Comparison of ENCODE assay signal across 8 mouse cellular contexts in genomic region chr2:35977749-35978148, GRCm38 (mm10). TPM values are rescaled to one million over a fixed set of nuclear protein-coding genes. Genes with fewer than 3 reads are reported as not detected.
DNase-seq lines count a peak whose midpoint lies in the region; ATAC-seq lines count a peak whose summit lies in the region.

No protein-coding gene starts in this region.

- H3K4me2 ChIP-seq in midbrain, embryonic 11.5 days: no peak overlapping the region; the same call in 1 of the 2 replicates
- peak overlapping the region; percentile 92 for H3K4me2 ChIP-seq in liver, embryonic 11.5 days
- peak overlapping the region; percentile 99 for H3K4me2 ChIP-seq in stomach, embryonic 16.5 days (ENCODE audit: low read depth, low read length)

- H3K4me1 ChIP-seq in erythroblast, embryonic 14.5 days (ENCODE audit: control insufficient read depth): peaks cover 30% of the 10 kb centered on the region
- H3K4me1 ChIP-seq in midbrain, embryonic 10.5 days: peaks cover 33% of the 10 kb centered on the region
- H3K4me1 ChIP-seq in midbrain, embryonic 11.5 days (ENCODE audit: control insufficient read depth, insufficient read depth, low read length): peaks cover 15% of the 10 kb centered on the region
- H3K4me1 ChIP-seq in liver, embryonic 11.5 days (replicated peaks; ENCODE audit: control insufficient read depth, insufficient read depth, low read length): peaks cover 15% of the 10 kb centered on the region
- H3K4me1 ChIP-seq in stomach, embryonic 16.5 days (ENCODE audit: control insufficient read depth, insufficient read depth, low read length): peaks cover 18% of the 10 kb centered on the region

- H3K4me3 ChIP-seq in erythroblast, embryonic 14.5 days (replicated peaks): peak overlapping the region; percentile 72
- H3K4me3 ChIP-seq in midbrain, embryonic 10.5 days: peak overlapping the region; percentile 89; the same call in 1 of the 2 replicates
- H3K4me3 ChIP-seq in midbrain, embryonic 11.5 days (ENCODE audit: low read depth, low read length): no peak overlapping the region
- no peak overlapping the region for H3K4me3 ChIP-seq in liver, embryonic 11.5 days (ENCODE audit: low read depth, low read length)
- H3K4me3 ChIP-seq in stomach, embryonic 16.5 days (replicated peaks; ENCODE audit: low read length): 0 out of 2 replicates have a peak overlapping the region, but pooled peaks have one; percentile 83

- H3K9me3 ChIP-seq in erythroblast, embryonic 14.5 days (ENCODE audit: control insufficient read depth, low read length): no peaks in the 10 kb centered on the region
- no peaks in the 10 kb centered on the region for H3K9me3 ChIP-seq in midbrain, embryonic 10.5 days (replicated peaks)
- H3K9me3 ChIP-seq in midbrain, embryonic 11.5 days (ENCODE audit: control insufficient read depth, low read length): no peaks in the 10 kb centered on the region
- no peaks in the 10 kb centered on the region for H3K9me3 ChIP-seq in liver, embryonic 11.5 days (ENCODE audit: control insufficient read depth, low read length)
- no peaks in the 10 kb centered on the region for H3K9me3 ChIP-seq in stomach, embryonic 16.5 days (replicated peaks; ENCODE audit: control insufficient read depth, low read length)

- ATAC-seq in erythroblast, adult 5-6 weeks (replicated peaks; ENCODE audit: low FRiP score, poor library complexity, severe bottlenecking): no peak
- no peak for ATAC-seq in midbrain, embryonic 11.5 days (ENCODE audit: low FRiP score)
- ATAC-seq in liver, embryonic 11.5 days (replicated peaks; ENCODE audit: low FRiP score): no peak
- no peak for ATAC-seq in stomach, embryonic 16.5 days (ENCODE audit: insufficient read depth, low FRiP score)

- no peak overlapping the region for H3K27ac ChIP-seq in midbrain, embryonic 10.5 days (replicated peaks)
- no peak overlapping the region for H3K27ac ChIP-seq in midbrain, embryonic 11.5 days (ENCODE audit: low read depth, low read length)
- no peak overlapping the region for H3K27ac ChIP-seq in liver, embryonic 11.5 days (ENCODE audit: low read depth, low read length)
- no peak overlapping the region for H3K27ac ChIP-seq in stomach, embryonic 16.5 days (ENCODE audit: low read length)

- no peak for DNase-seq in midbrain, embryonic 10.5 days (ENCODE audit: low spot score)
- DNase-seq in midbrain, embryonic 11.5 days (ENCODE audit: low spot score, missing footprints): no peak
- DNase-seq in liver, embryonic 11.5 days (ENCODE audit: low spot score): no peak
- DNase-seq in spleen, postnatal 4 days (ENCODE audit: low spot score in 2 of 2): no peak
- no peak for DNase-seq in adipocyte (ENCODE audit: low spot score)

- no peak overlapping the region for H3K9ac ChIP-seq in midbrain, embryonic 11.5 days (ENCODE audit: low read length)
- H3K9ac ChIP-seq in liver, embryonic 11.5 days (ENCODE audit: low read depth, low read length): no peak overlapping the region
- no peak overlapping the region for H3K9ac ChIP-seq in stomach, embryonic 16.5 days (ENCODE audit: low read length)

- H3K36me3 ChIP-seq in erythroblast, embryonic 14.5 days (ENCODE audit: control insufficient read depth): no peaks in the 10 kb centered on the region; the same call in 1 of the 2 replicates
- H3K36me3 ChIP-seq in midbrain, embryonic 10.5 days: no peaks in the 10 kb centered on the region
- no peaks in the 10 kb centered on the region for H3K36me3 ChIP-seq in midbrain, embryonic 11.5 days (ENCODE audit: control insufficient read depth, insufficient read depth, low read length)
- H3K36me3 ChIP-seq in liver, embryonic 11.5 days (ENCODE audit: control insufficient read depth, insufficient read depth, low read length): no peaks in the 10 kb centered on the region
- H3K36me3 ChIP-seq in stomach, embryonic 16.5 days (ENCODE audit: control insufficient read depth, insufficient read depth, low read length): no peaks in the 10 kb centered on the region

- peaks cover 12% of the 10 kb centered on the region for H3K27me3 ChIP-seq in erythroblast, embryonic 14.5 days (ENCODE audit: control insufficient read depth)
- no peaks in the 10 kb centered on the region for H3K27me3 ChIP-seq in midbrain, embryonic 10.5 days (ENCODE audit: low read depth, poor library complexity, severe bottlenecking)
- no peaks in the 10 kb centered on the region for H3K27me3 ChIP-seq in midbrain, embryonic 11.5 days (ENCODE audit: control insufficient read depth, insufficient read depth, low read length)
- H3K27me3 ChIP-seq in liver, embryonic 11.5 days (replicated peaks; ENCODE audit: control insufficient read depth, insufficient read depth, low read length): peaks cover 4% of the 10 kb centered on the region; the same call in 1 of the 2 replicates
- H3K27me3 ChIP-seq in stomach, embryonic 16.5 days (ENCODE audit: control insufficient read depth, insufficient read depth, low read length): no peaks in the 10 kb centered on the region

- 88% methylated on average over 3 of the region's 3 CpGs for WGBS in midbrain, embryonic 10.5 days
- 93% methylated on average over 3 of the region's 3 CpGs for WGBS in midbrain, embryonic 11.5 days
- 78% methylated on average over 3 of the region's 3 CpGs for WGBS in liver, embryonic 11.5 days
- WGBS in stomach, embryonic 16.5 days: 74% methylated on average over 3 of the region's 3 CpGs

RNA-seq across cellular contexts. Expression of gene Ttll11, which starts 2.0 kb away (rescaled TPM):
- polyA plus RNA-seq in erythroblast, embryonic 14.5 days (2012): 0.01 TPM in 2 replicates
- total RNA-seq in erythroblast, adult 5-6 weeks (2015; ENCODE audit: low replicate concordance): not detected in 2 replicates
- total RNA-seq in erythroblast, adult 5-6 weeks (2017; ENCODE audit: low replicate concordance): not detected in 2 replicates
- polyA plus RNA-seq in midbrain, embryonic 10.5 days (2016; fragmentation: Nextera tagmentation; extraction: Ambion mirVana): 0.74 and 0.92 TPM in 2 replicates
- 1.9 and 3.0 TPM in 2 replicates for polyA plus RNA-seq in midbrain, embryonic 11.5 days (2014; fragmentation: Nextera tagmentation; extraction: Ambion mirVana)
- 0.36 and 0.45 TPM in 2 replicates for polyA plus RNA-seq in liver, embryonic 11.5 days (2014; fragmentation: Nextera tagmentation; extraction: Ambion mirVana)
- polyA plus RNA-seq in stomach, embryonic 16.5 days (2015; fragmentation: Nextera tagmentation; extraction: Ambion mirVana): 0.21 and 0.34 TPM in 2 replicates

Comparison
In these comparisons a context has a peak if more than half of its experiments do, and no peak if none do; other contexts are left out.
1. H3K4me3 ChIP-seq: peak in erythroblast, embryonic 14.5 days (single experiment), midbrain, embryonic 10.5 days (single experiment) and stomach, embryonic 16.5 days (single experiment); none in midbrain, embryonic 11.5 days (single experiment) and liver, embryonic 11.5 days (single experiment).